Mouse (Mus musculus) CH12.LX (cell line): ENCODE results near the gene Ppp1r35.

Experiments
- CTCF ChIP-seq, 2 experiments: IDR thresholded peaks in 1 of 2; conservative IDR thresholded peaks in 1 of 2; 2 replicates each; pipeline ENCODE4 v1.5.1; 2011 to 2012; ENCODE audit warnings: low read depth in 2 of 2, low read length in 2 of 2, improper control_type of control experiment in 1 of 2, inconsistent platforms in 1 of 2, mild to moderate bottlenecking in 1 of 2, moderate library complexity in 1 of 2
- EP300 ChIP-seq: IDR thresholded peaks from 2 replicates; pipeline ENCODE4 v1.6.1; 2011; ENCODE audit warnings: low read length, improper control_type of control experiment
- TCF12 ChIP-seq: IDR thresholded peaks from 2 replicates; pipeline ENCODE4 v1.6.1; 2014; ENCODE audit warnings: low read depth, mild to moderate bottlenecking, inconsistent platforms, low read length, improper control_type of control experiment

DNA sequence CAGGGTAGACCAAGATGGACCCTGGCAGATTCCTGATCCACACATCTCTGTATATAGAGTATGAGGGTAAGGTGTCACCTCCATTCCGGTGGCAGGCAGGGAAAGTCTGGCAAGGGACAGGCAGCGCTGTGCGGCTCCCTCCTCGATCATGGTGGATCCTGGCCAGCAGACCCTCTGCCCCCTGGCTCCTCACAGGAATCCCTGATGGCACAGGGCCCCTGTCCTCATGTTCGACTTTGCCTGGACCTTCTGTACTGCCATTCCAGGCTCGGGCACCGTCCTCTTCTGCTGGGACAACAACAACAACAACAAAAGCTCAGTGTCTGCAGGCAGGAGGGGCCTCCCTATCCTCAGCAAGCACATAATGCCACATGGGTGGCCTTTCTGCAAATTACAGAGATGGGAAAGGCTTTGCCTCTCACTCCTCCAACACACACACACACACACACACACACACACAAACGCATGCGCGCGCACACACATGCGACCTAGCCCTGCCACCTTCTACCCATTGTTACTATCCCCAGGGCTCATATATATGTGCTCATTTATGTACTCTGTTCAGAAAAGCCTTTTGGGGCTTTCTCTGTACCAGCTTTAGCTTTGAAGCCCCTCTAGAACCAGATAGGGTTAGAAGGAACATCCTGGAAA lies 44.9 kb upstream of the Ppp1r35 start:
- TF ChIP-seq CTCF (conservative IDR thresholded peaks at IDR 0.05 in 1 of 2, IDR thresholded peaks at IDR 0.05 in 1 of 2; ENCODE audit: low read depth in 2 of 2, low read length in 2 of 2): no peak
- no peak for TF ChIP-seq EP300
- TF ChIP-seq TCF12: no peak
